9 mouse cellular contexts compared by ENCODE assay signal in genomic region chr14:93890519-93891370, GRCm38 (mm10). TPM values are rescaled to one million over a fixed set of nuclear protein-coding genes. Genes with fewer than 3 reads are reported as not detected.
DNase-seq lines count a peak whose midpoint lies in the region; ATAC-seq lines count a peak whose summit lies in the region.
"Had no signal": no experiment of that assay in that cellular context is flagged by ENCODE, and none has a peak within 500 bp of the region (broad histone marks: within the 10 kb centered on the region; RNA-seq: fewer than 3 reads in every experiment).

Pcdh9 (minus strand) TSS chr14:93890679.

- under 1% methylated on average over 50 of the region's 50 CpGs for WGBS in intestine, embryonic 14.5 days

- peak within 1 kb of the TSS; percentile 59; the same call in 1 of the 2 replicates for H3K27ac ChIP-seq in intestine, embryonic 14.5 days (ENCODE audit: low read depth)

- no peaks in the 10 kb centered on the region for H3K9me3 ChIP-seq in intestine, embryonic 14.5 days (ENCODE audit: control insufficient read depth, low read length)

- DNase-seq in adrenal gland, adult 8-10 months: peak; percentile 37
- peak; percentile 93 for DNase-seq in embryo, embryonic 10.5 days (ENCODE audit: low spot score)
- DNase-seq in gastrocnemius, postnatal 25 days: peak; percentile 72
- DNase-seq in intestine, embryonic 14.5 days (ENCODE audit: low spot score): peak; percentile 94
- peak; percentile 96 to 98 for DNase-seq in left cerebral cortex, adult 9 months (ENCODE audit: low spot score in 2 of 2)
- peak; percentile 96 for DNase-seq in right cerebral cortex, postnatal 4 days
- no peak for DNase-seq in c-Kit-positive CD71-positive TER-119-positive erythroid progenitor cells, embryonic 14.5 days (ENCODE audit: low spot score)

- ATAC-seq in intestine, embryonic 14.5 days (replicated peaks; ENCODE audit: low FRiP score, low TSS enrichment, low read depth): peak; percentile 98
- ATAC-seq in megakaryocyte progenitor cell, adult 5-6 weeks (replicated peaks; ENCODE audit: poor library complexity): peak; percentile 48

- no peaks in the 10 kb centered on the region for H3K36me3 ChIP-seq in intestine, embryonic 14.5 days (ENCODE audit: control insufficient read depth, insufficient read depth, low read length)

- H3K4me1 ChIP-seq in intestine, embryonic 14.5 days (replicated peaks; ENCODE audit: control insufficient read depth, insufficient read depth, low read length): peaks cover 4% of the 10 kb centered on the region

- H3K4me3 ChIP-seq in intestine, embryonic 14.5 days (ENCODE audit: low read depth, low read length): peak within 1 kb of the TSS; percentile 55
- H3K4me3 ChIP-seq: erythroblast, embryonic 14.5 days had no signal

- no peaks in the 10 kb centered on the region for H3K27me3 ChIP-seq in intestine, embryonic 14.5 days (replicated peaks; ENCODE audit: control insufficient read depth, insufficient read depth, low read length)

- peak within 1 kb of the TSS; percentile 49 for H3K9ac ChIP-seq in intestine, embryonic 14.5 days (ENCODE audit: low read length)

- peak within 1 kb of the TSS; percentile 88 for H3K4me2 ChIP-seq in intestine, embryonic 14.5 days (ENCODE audit: low read length)

RNA-seq across cellular contexts. Expression of gene Pcdh9, which starts in this region (rescaled TPM):
- 1 to 10 TPM; 2.0 to 2.6 (median 2.4) TPM for total RNA-seq in adrenal gland, adult 8-10 months (2022)
- 1 to 10 TPM in 1 of 2 experiments, under 1 TPM in 1; 0.54 to 1.1 TPM for total RNA-seq in gastrocnemius, postnatal 25 days (2021)
- 23.1 and 23.3 TPM in 2 replicates for polyA plus RNA-seq in intestine, embryonic 14.5 days (2014; fragmentation: Nextera tagmentation; extraction: Ambion mirVana)
- not detected in 2 replicates for total RNA-seq in megakaryocyte progenitor cell, adult 5-6 weeks (2015)
- total RNA-seq in megakaryocyte progenitor cell, adult 5-6 weeks (2017): not detected in 2 replicates
- polyA plus RNA-seq: erythroblast, embryonic 14.5 days had no signal

Comparison
In these comparisons a context has a peak if more than half of its experiments do, and no peak if none do; other contexts are left out.
1. Peak in ATAC-seq in megakaryocyte progenitor cell, adult 5-6 weeks; RNA of the gene not detected or under 1 TPM.